Mouse (Mus musculus) limb, embryonic 13.5 days (tissue): ENCODE measurements at regions not wholly inside any gene's neighbourhood (a gene's known extent, or its start where the extent isn't known, plus 50 kb on each side); places are given as distances from the start of the nearest gene placed in this dataset.

Experiments
- ATAC-seq: fragments of 200-750 bp; cut with Nextera tagmentation; 2 replicates; pipeline ENCODE4 v1.8.0; 2017; ENCODE audit warnings: low read depth, moderate number of reproducible peaks, moderate TSS enrichment; ENCODE audit not compliant: low FRiP score
- H3K27ac ChIP-seq: fragments of 300-500 bp; sonication (generic); 2 replicates; pipeline ENCODE4 v1.5.1; 2015; ENCODE audit warnings: inconsistent platforms, mild to moderate bottlenecking, moderate library complexity
- H3K27me3 ChIP-seq: fragments of 300-500 bp; sonication (generic); 2 replicates; pipeline ENCODE4 v1.6.1; 2015; ENCODE audit warnings: mild to moderate bottlenecking, inconsistent platforms
- H3K36me3 ChIP-seq: fragments of 300-500 bp; sonication (generic); 2 replicates; pipeline ENCODE4 v1.6.1; 2015; ENCODE audit warnings: inconsistent platforms, mild to moderate bottlenecking, moderate library complexity
- H3K4me1 ChIP-seq: fragments of 300-500 bp; sonication (generic); 2 replicates; pipeline ENCODE4 v1.6.1; 2015; ENCODE audit warnings: inconsistent platforms
- H3K4me2 ChIP-seq: fragments of 300-500 bp; sonication (generic); replicated peaks from 2 replicates; pipeline ENCODE4 v1.6.1; 2015; ENCODE audit warnings: inconsistent platforms, mild to moderate bottlenecking, moderate library complexity
- H3K4me3 ChIP-seq: fragments of 300-500 bp; sonication (generic); 2 replicates; pipeline ENCODE4 v1.5.1; 2015; ENCODE audit warnings: moderate library complexity, mild to moderate bottlenecking, inconsistent platforms
- H3K9ac ChIP-seq: fragments of 300-500 bp; sonication (generic); 2 replicates; pipeline ENCODE4 v1.6.1; 2015; ENCODE audit warnings: mild to moderate bottlenecking, inconsistent platforms
- H3K9me3 ChIP-seq: fragments of 300-500 bp; sonication (generic); 2 replicates; pipeline ENCODE4 v1.6.1; 2016; ENCODE audit warnings: inconsistent platforms
- WGBS: fragments of 180-500 bp; shearing (Covaris S2); methylation state at CpG from one replicate; pipeline ENCODE4 v1.1.7; 2015; 5-methylcytosine and 5-hydroxymethylcytosine counted together

DNA sequence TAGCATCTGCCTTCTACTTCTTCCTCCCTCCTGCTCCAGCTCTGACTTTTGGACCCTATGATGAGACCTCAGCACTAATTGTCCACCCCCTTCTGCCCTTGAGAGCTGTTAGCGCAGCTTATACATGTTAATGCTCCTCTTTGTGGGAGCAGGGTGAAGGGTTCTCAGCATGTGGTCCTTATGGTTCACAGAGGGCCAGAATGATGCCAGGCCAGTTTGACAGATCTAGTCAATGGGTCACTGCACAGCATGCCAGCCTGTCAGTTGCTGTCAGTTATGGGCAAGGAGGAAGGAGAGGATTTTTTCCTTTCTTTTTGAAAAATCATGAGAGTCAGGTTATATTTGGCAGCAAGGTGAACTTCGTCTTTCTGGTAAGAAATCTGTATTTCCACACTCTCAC is 68.4 kb downstream of the 4931417E11Rik start:
- no peaks in the 10 kb centered on the region for H3K4me1 ChIP-seq
- 0 out of 2 replicates have a peak, but pooled peaks cover 3% of the 10 kb centered on the region for H3K9me3 ChIP-seq
- H3K9ac ChIP-seq = no peak overlapping the region
- no peaks in the 10 kb centered on the region for H3K36me3 ChIP-seq
- H3K27ac ChIP-seq = no peak overlapping the region
- no peak for ATAC-seq
- 83% methylated on average over 2 of the region's 2 CpGs for WGBS
- H3K4me2 ChIP-seq = no peak overlapping the region
- H3K27me3 ChIP-seq = no peaks in the 10 kb centered on the region
- H3K4me3 ChIP-seq = no peak overlapping the region

DNA sequence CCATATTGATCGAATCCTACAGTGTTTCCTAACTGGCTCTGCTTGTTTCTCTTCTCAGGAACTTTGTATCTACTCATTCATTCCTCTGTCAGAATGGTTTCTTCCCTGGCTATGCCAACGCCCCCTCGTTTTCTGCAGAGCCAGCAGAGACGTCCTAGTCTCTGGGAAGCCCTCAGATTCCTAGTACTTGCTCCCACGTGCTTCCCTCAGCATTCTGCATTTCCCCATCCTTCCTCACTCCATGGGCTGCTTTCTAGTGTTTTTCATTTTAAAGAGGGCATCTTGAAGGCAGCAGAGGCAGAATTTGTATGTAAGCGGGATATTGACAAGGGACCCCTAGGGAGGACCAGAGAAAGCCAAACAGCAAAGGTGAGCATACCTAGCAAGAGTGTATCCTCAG is 80.2 kb downstream of the 4931417E11Rik start:
- Histone ChIP-seq H3K4me1 (no peaks in the 10 kb centered on the region), H3K4me2 (no peak overlapping the region), H3K36me3 (no peaks in the 10 kb centered on the region), H3K27me3 (no peaks in the 10 kb centered on the region), H3K4me3 (no peak overlapping the region), H3K27ac (no peak overlapping the region), H3K9me3 (no peaks in the 10 kb centered on the region), H3K9ac (no peak overlapping the region)
- no peak for ATAC-seq
- 65% methylated on average over 6 of the region's 6 CpGs for WGBS

DNA sequence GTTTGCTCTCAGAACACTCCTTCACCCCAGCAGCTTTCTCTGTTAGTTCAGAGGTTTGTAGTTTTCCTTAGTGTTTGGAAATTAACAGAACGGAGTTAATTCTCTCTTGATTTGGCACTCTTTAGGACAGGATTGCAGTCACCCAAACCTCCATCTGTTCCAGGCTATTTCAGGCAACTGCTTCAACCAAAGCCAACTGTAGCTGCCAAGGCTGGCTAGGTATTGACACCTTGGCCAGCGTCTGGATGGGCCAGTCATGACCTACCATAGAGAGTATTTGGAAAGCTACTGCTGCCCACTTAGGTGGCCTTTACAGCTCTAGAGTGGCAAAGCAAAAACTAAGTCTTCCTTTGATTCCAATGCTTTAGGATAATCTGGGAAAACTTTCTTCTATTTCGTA is 83.2 kb downstream of the 4931417E11Rik start:
- Histone ChIP-seq H3K9ac (no peak overlapping the region), H3K9me3 (no peaks in the 10 kb centered on the region), H3K27me3 (no peaks in the 10 kb centered on the region), H3K36me3 (no peaks in the 10 kb centered on the region), H3K4me1 (no peaks in the 10 kb centered on the region), H3K27ac (no peak overlapping the region), H3K4me3 (no peak overlapping the region), H3K4me2 (no peak overlapping the region)
- no peak for ATAC-seq
- WGBS = 89% methylated on average over 3 of the region's 3 CpGs

DNA sequence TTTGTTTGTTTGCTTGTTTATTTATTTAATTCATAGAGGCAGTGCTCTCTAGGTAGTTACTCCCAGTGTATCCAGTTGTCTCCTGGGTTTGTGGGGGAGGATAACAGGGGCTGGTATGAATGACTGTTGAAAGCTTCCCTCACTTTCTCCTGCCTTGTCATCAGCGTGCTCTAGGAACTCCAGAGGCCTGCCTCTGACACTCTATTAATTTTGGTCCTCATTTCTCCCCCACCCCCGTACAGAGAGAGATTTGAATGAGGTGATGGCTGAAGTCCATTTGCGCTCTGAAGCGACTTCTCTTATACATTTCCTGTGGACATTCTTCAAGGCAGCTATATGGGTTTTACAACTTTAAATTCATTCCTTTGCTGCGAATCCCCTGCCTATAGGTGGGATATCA is 89.6 kb downstream of the 4931417E11Rik start:
- Histone ChIP-seq H3K27ac (no peak overlapping the region), H3K4me3 (no peak overlapping the region), H3K27me3 (no peaks in the 10 kb centered on the region), H3K4me1 (no peaks in the 10 kb centered on the region), H3K4me2 (no peak overlapping the region), H3K9ac (no peak overlapping the region), H3K36me3 (no peaks in the 10 kb centered on the region), H3K9me3 (0 out of 2 replicates have a peak, but pooled peaks cover 4% of the 10 kb centered on the region)
- ATAC-seq = no peak
- WGBS = 61% methylated on average over 5 of the region's 5 CpGs

DNA sequence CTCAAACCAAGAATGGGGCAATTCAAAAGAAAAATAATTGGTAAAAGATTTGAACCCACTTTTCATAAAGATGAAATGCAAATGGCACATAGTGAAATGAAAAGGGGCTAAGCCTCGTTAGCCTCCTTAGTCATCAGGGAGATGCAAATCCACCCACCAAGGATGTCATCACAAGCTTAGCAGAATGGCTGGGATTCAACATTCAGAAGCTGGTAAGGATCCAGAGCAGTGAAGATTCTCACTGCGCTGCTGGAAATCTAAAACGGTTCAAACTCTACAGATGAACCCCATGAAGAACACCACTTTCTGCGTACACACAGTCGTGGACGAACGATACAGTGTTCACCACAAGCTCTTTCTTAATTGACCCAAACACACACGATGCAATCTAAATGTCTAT is 91.6 kb downstream of the 4931417E11Rik start:
- WGBS = 90% methylated on average over 8 of the region's 8 CpGs
- Histone ChIP-seq H3K9me3 (0 out of 2 replicates have a peak, but pooled peaks cover 4% of the 10 kb centered on the region), H3K27ac (no peak overlapping the region), H3K9ac (no peak overlapping the region), H3K4me2 (no peak overlapping the region), H3K27me3 (no peaks in the 10 kb centered on the region), H3K36me3 (no peaks in the 10 kb centered on the region), H3K4me1 (no peaks in the 10 kb centered on the region), H3K4me3 (no peak overlapping the region)
- ATAC-seq = no peak

DNA sequence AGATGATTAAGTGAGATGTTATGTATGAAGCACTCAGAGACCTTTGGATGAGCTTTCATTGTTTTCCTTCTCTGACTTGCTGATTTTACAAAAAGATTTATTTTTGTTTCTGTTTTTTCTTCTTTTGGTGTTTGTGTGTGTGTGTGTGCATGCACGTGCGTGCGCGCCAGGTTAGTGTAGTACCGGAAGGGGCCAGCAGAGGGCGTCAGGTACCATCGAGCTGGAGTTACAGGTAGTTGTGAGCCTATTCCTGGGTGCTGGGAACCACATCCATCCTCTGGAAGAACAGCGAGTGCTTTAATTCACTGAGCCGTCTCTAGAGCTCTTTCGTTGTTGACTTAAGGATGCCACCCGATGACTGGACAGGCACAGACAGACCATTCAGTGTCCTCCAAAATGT is 93.2 kb downstream of the 4931417E11Rik start:
- H3K9ac ChIP-seq = no peak overlapping the region
- H3K4me3 ChIP-seq = no peak overlapping the region
- no peak for ATAC-seq
- H3K4me2 ChIP-seq = no peak overlapping the region
- WGBS = 98% methylated on average over 11 of the region's 11 CpGs
- H3K27me3 ChIP-seq = no peaks in the 10 kb centered on the region
- no peaks in the 10 kb centered on the region for H3K36me3 ChIP-seq
- H3K9me3 ChIP-seq = 0 out of 2 replicates have a peak, but pooled peaks cover 4% of the 10 kb centered on the region
- no peak overlapping the region for H3K27ac ChIP-seq
- no peaks in the 10 kb centered on the region for H3K4me1 ChIP-seq

DNA sequence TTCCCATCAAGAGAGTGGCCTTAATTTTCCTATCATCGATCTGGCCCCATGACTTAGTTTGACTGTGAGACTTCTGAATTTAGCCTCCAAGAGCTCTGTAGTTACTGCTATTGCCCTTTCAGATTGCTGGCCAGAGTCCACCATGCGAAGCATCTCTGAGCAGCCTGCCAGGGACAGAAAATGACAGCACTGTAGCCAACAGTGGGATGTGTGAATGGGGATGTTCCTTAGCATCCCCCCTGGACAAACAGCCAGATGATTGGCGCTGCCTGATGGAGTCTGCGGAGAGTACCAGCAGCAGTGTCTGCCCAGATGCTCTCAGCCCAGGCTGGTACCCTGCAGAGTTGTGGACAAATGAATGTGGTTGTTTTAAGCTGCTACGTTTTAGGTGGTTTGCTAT is 96.6 kb downstream of the 4931417E11Rik start:
- H3K27ac ChIP-seq = no peak overlapping the region
- H3K36me3 ChIP-seq = no peaks in the 10 kb centered on the region
- H3K4me1 ChIP-seq = peaks cover 9% of the 10 kb centered on the region; the same call in 1 of the 2 replicates
- peaks cover 18% of the 10 kb centered on the region for H3K27me3 ChIP-seq
- no peak for ATAC-seq
- H3K9me3 ChIP-seq = 0 out of 2 replicates have a peak, but pooled peaks cover 4% of the 10 kb centered on the region
- WGBS = 84% methylated on average over 5 of the region's 5 CpGs
- H3K9ac ChIP-seq = no peak overlapping the region
- H3K4me3 ChIP-seq = no peak overlapping the region
- no peak overlapping the region for H3K4me2 ChIP-seq

DNA sequence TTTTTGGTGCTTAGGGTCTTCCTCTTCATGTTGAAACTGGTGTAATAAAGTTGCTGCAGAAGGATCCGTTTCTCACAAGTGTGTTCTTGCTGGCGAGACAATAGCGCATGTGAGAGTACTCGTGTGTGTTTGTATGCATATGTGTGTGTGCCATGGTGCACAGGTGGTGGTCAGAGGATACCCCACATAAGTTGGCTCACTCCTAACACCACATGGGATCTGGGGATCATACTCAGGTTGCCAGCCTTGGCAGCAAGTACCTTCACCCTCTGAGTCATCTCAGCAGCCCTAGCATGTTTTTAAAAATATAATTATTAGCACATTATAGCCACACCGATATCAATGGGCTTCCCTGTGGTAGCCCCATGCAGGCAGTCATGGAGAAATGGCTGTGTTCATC is 97.6 kb downstream of the 4931417E11Rik start:
- Histone ChIP-seq H3K4me3 (no peak overlapping the region), H3K36me3 (no peaks in the 10 kb centered on the region), H3K27ac (no peak overlapping the region), H3K9me3 (0 out of 2 replicates have a peak, but pooled peaks cover 4% of the 10 kb centered on the region), H3K4me1 (peaks cover 9% of the 10 kb centered on the region; the same call in 1 of the 2 replicates), H3K4me2 (no peak overlapping the region), H3K9ac (no peak overlapping the region), H3K27me3 (peaks cover 18% of the 10 kb centered on the region)
- 90% methylated on average over 5 of the region's 5 CpGs for WGBS
- ATAC-seq = no peak

DNA sequence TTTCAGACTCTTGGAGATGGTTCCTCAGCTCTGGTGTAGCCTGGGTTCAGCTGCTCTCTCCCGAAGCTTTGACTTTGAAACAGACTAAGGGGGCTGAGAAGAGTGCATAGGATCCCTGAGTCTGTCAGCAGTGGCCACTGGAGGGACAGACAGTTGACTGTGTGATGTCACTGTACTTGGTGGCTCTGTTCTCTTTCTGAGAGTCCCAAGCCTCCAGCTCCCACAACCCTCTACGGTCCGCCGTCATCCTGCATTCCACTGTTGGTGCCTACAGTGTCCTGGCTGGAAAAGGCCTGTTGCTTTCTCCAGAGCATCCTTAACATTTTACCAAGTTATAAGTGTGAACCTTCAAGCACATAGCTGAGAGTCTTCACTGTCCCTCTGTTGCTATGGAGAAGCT is 98.6 kb downstream of the 4931417E11Rik start:
- no peaks in the 10 kb centered on the region for H3K36me3 ChIP-seq
- no peak overlapping the region for H3K4me2 ChIP-seq
- H3K9ac ChIP-seq = no peak overlapping the region
- no peak overlapping the region for H3K4me3 ChIP-seq
- no peak overlapping the region for H3K27ac ChIP-seq
- WGBS = 92% methylated on average over 4 of the region's 4 CpGs
- peaks cover 9% of the 10 kb centered on the region; the same call in 1 of the 2 replicates for H3K4me1 ChIP-seq
- H3K9me3 ChIP-seq = no peaks in the 10 kb centered on the region
- ATAC-seq = no peak
- peaks cover 24% of the 10 kb centered on the region for H3K27me3 ChIP-seq

DNA sequence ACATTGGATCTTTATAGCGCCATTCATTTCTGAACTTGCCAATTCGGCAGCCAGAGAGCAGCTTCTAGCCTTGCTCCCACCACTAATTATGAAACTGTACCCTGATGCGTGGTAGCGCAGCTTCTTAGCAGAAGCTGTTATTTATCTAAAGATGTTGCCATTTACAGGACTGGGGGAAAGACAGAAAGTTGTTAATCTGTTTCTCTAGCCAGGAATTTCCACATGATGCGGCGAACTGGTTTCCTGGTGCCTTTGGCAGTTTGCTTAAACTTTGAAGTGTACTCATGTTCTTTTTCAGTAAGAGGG is 100.7 kb downstream of the 4931417E11Rik start:
- no peak for ATAC-seq
- Histone ChIP-seq H3K4me3 (peak overlapping the region; percentile 26), H3K4me1 (peaks cover 9% of the 10 kb centered on the region; the same call in 1 of the 2 replicates), H3K9ac (no peak overlapping the region), H3K27ac (no peak overlapping the region), H3K36me3 (no peaks in the 10 kb centered on the region), H3K4me2 (peak overlapping the region; percentile 55), H3K9me3 (no peaks in the 10 kb centered on the region), H3K27me3 (peaks cover 24% of the 10 kb centered on the region)
- 18% methylated on average over 6 of the region's 6 CpGs for WGBS

DNA sequence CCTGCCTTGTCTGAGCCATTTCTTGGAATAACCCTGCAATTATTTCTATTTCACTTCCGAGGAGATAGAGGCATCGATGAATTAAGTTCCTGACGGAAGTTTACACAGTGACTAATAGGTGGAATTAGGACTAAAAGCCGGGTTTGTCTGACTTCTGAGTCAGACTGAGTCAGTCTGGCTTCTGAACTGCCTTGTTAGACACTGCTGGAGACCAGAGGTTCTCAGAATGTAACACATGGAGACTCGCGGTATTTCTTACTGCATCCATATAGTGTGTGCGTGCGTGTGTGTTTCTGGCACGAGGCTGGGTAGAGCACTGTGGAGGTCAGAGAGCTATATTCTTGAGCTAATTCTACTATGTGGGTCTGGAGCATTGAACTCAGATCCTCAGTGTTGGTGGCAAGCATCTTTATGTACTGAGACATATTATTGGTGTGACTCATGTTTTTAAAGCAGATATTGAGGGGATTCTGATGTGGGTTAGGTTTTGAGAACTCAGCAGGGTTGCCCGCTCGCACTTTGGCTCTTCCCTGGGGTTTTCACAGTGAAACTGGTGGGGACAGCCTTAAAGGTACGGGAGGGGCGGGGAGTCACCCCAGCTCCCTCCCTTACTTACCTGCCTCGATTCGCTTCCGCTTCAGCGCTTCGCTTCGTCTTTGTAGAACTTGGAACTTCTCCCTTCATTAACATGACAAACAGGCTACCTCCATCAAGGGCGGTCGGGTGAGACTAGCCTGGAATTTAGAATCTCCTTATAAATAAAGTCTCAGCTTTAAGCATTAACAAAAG is 101.2 kb downstream of the 4931417E11Rik start:
- WGBS = 10% methylated on average over 21 of the region's 21 CpGs
- Histone ChIP-seq H3K27me3 (peaks cover 28% of the 10 kb centered on the region), H3K9me3 (no peaks in the 10 kb centered on the region), H3K36me3 (no peaks in the 10 kb centered on the region), H3K27ac (no peak overlapping the region), H3K4me3 (peak overlapping the region; percentile 26), H3K4me1 (peaks cover 9% of the 10 kb centered on the region; the same call in 1 of the 2 replicates), H3K9ac (no peak overlapping the region), H3K4me2 (peak overlapping the region; percentile 55)
- peak; percentile 10; the same call in 1 of the 2 replicates for ATAC-seq

DNA sequence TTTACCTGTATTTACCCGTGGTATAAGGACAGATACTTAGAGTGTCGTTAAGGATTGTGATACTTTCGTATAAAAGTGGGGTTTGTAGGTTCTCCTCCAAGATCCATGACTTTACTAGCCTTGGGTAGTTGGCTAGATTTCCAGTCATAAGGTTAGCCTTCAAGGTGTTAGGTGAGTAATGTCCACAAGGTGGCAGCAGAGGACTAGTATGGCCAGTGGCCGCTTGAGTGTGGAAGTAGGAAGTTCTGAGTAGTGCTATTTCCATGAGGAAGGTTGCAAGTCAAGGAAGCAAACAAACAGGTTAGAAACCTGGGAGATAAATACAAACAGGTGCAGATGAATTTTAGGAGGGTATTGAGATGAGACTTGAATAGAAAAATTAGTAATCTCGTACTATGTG is 101.9 kb downstream of the 4931417E11Rik start:
- H3K4me3 ChIP-seq = no peak overlapping the region
- no peak overlapping the region for H3K9ac ChIP-seq
- H3K27me3 ChIP-seq = peaks cover 29% of the 10 kb centered on the region
- H3K36me3 ChIP-seq = no peaks in the 10 kb centered on the region
- no peaks in the 10 kb centered on the region for H3K9me3 ChIP-seq
- H3K4me1 ChIP-seq = peaks cover 9% of the 10 kb centered on the region; the same call in 1 of the 2 replicates
- peak overlapping the region; percentile 55 for H3K4me2 ChIP-seq
- H3K27ac ChIP-seq = no peak overlapping the region
- peak; percentile 70 for ATAC-seq
- 5% methylated on average over 5 of the region's 5 CpGs for WGBS

DNA sequence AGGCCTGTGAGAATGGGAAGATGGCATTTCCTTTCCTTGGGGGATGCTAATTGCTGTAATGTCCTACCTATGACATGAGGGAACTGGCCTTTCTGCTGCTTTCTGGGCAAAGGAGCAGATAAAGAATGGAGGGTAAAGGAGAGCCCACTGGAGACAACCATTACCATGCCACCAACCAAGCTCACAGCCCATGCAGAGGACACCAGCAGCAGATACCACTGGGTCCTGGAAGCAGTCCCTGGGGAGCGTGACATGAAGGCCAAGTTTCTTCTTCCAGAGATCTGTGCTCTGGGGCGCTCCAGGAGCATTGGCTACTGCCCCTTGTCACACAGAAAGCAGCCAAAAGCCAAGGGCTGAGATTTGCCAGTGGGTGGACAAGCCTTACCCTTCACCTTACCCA is 102.8 kb downstream of the 4931417E11Rik start:
- Histone ChIP-seq H3K4me3 (no peak overlapping the region), H3K9ac (no peak overlapping the region), H3K36me3 (no peaks in the 10 kb centered on the region), H3K27ac (no peak overlapping the region), H3K9me3 (no peaks in the 10 kb centered on the region), H3K4me2 (no peak overlapping the region), H3K4me1 (peaks cover 9% of the 10 kb centered on the region; the same call in 1 of the 2 replicates), H3K27me3 (peaks cover 29% of the 10 kb centered on the region)
- 95% methylated on average over 2 of the region's 2 CpGs for WGBS
- no peak for ATAC-seq
